Mouse (Mus musculus) kidney, postnatal 0 days (tissue): ENCODE results near the gene Lxn. TPM values are rescaled to one million over a fixed set of nuclear protein-coding genes. Genes with fewer than 3 reads are reported as not detected.

Source experiments
- ATAC-seq: fragments of 200-750 bp; cut with Nextera tagmentation; replicated peaks from 2 replicates; pipeline ENCODE4 v1.8.0; 2017; ENCODE audit warnings: low read depth, moderate number of reproducible peaks, moderate TSS enrichment, moderate library complexity; ENCODE audit not compliant: low FRiP score
- DNase-seq: peaks from one replicate; pipeline ENCODE4 v3.0.0-alpha.2; 2016; ENCODE audit warnings: low spot score
- H3K27ac ChIP-seq: fragments of 300-500 bp; sonication (generic); 2 replicates; pipeline ENCODE4 v1.5.1; 2014; ENCODE audit warnings: mild to moderate bottlenecking
- H3K27me3 ChIP-seq: fragments of 300-500 bp; sonication (generic); 2 replicates; pipeline ENCODE4 v1.6.1; 2014; ENCODE audit warnings: low read length, mixed read lengths; ENCODE audit not compliant: insufficient read depth
- H3K36me3 ChIP-seq: fragments of 300-500 bp; sonication (generic); 2 replicates; pipeline ENCODE4 v1.6.1; 2014; ENCODE audit warnings: low read length, mixed read lengths; ENCODE audit not compliant: insufficient read depth
- H3K4me1 ChIP-seq: fragments of 300-500 bp; sonication (generic); replicated peaks from 2 replicates; pipeline ENCODE4 v1.6.1; 2014; ENCODE audit warnings: antibody characterized with exemption, low read length, mixed read lengths; ENCODE audit not compliant: insufficient read depth
- H3K4me2 ChIP-seq: fragments of 300-500 bp; sonication (generic); 2 replicates; pipeline ENCODE4 v1.6.1; 2014; ENCODE audit warnings: mild to moderate bottlenecking, low read length, moderate library complexity, mixed read lengths
- H3K4me3 ChIP-seq: fragments of 300-500 bp; sonication (generic); replicated peaks from 2 replicates; pipeline ENCODE4 v1.5.1; 2014; ENCODE audit warnings: low read depth, low read length
- H3K9ac ChIP-seq: fragments of 300-500 bp; sonication (generic); 2 replicates; pipeline ENCODE4 v1.6.1; 2014; ENCODE audit warnings: low read depth, low read length
- H3K9me3 ChIP-seq: fragments of 300-500 bp; sonication (generic); replicated peaks from 2 replicates; pipeline ENCODE4 v1.6.1; 2016; ENCODE audit warnings: low read length, inconsistent platforms, mixed read lengths
- CTCF ChIP-seq: IDR thresholded peaks from 2 replicates; pipeline ENCODE4 v1.5.1; 2016; ENCODE audit warnings: antibody characterized with exemption, low read depth, mild to moderate bottlenecking, moderate library complexity
- WGBS: fragments of 180-500 bp; shearing (Covaris S2); extraction: QIAGEN DNeasy Blood & Tissue Kit; methylation state at CpG from one replicate; pipeline ENCODE4 v1.1.7; 2014; 5-methylcytosine and 5-hydroxymethylcytosine counted together
- polyA plus RNA-seq: library from polyadenylated mRNA; unstranded; fragments of >200 nt; fragmentation: Nextera tagmentation; extraction: Ambion mirVana; gene quantifications from 2 replicates; pipeline ENCODE4 v1.2.1, GENCODE M21; 2015

Lxn gene
- polyA plus RNA-seq, 1 experiment from 2014 or later = 66.6 TPM

DNA sequence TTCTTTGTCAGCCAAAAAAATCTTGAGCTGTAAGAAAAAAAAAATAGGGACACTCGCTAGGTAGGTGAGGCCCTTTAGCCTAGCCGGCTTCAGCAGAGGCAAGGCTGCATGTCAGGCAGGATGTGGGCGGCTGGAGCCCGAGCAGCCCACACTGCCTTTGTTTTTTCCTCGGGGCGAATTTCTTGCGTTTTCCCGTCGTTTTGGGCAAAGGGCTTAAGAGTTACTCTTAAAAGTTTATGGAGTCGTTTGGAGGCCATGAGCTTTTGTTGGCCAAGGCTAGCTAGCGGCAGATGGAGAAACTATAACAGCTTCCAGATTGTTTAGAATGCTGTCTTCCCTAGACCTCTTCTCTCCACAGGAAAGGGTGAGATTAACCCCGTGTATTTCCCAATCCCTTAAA is 725 bp downstream of the Lxn start:
- 1% methylated on average over 12 of the region's 12 CpGs for WGBS
- no peaks in the 10 kb centered on the region for H3K9me3 ChIP-seq
- H3K4me1 ChIP-seq = no peaks in the 10 kb centered on the region
- H3K36me3 ChIP-seq = peaks cover 22% of the 10 kb centered on the region
- no peak for TF ChIP-seq CTCF
- peak; percentile 22 for DNase-seq
- peak overlapping the region; percentile 93 for H3K4me2 ChIP-seq
- peak overlapping the region; percentile 84 for H3K27ac ChIP-seq
- no peaks in the 10 kb centered on the region for H3K27me3 ChIP-seq
- peak; percentile 40; the same call in 1 of the 2 replicates for ATAC-seq
- H3K9ac ChIP-seq = peak overlapping the region; percentile 70
- peak overlapping the region; percentile 65 for H3K4me3 ChIP-seq

DNA sequence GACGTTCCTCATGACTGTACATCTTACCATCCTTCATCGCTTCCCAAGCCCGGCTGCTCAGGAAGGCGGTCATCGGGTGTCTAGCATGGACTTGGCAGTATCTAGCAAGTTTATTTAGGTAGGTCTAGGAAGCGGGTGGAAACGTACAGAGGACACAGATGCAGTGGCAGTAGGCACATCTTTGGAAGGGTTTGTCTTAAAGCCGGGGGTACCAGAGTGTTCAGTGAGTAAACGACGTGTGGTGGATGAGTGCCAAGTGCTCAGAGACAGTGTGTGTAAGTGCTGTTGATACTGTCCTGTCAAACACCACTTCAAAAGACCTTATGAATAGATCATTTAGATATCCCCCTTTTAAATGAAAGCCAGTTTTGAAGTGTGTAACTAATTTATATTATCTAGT is 1.1 kb downstream of the Lxn start:
- Histone ChIP-seq H3K4me3 (peak overlapping the region; percentile 65), H3K36me3 (peaks cover 23% of the 10 kb centered on the region), H3K9ac (0 out of 2 replicates have a peak overlapping the region, but pooled peaks have one; percentile 18), H3K4me1 (no peaks in the 10 kb centered on the region), H3K9me3 (no peaks in the 10 kb centered on the region), H3K4me2 (peak overlapping the region; percentile 93), H3K27ac (no peak overlapping the region), H3K27me3 (no peaks in the 10 kb centered on the region)
- DNase-seq = peak; percentile 3
- WGBS = 30% methylated on average over 10 of the region's 10 CpGs
- no peak for TF ChIP-seq CTCF
- ATAC-seq = no peak

DNA sequence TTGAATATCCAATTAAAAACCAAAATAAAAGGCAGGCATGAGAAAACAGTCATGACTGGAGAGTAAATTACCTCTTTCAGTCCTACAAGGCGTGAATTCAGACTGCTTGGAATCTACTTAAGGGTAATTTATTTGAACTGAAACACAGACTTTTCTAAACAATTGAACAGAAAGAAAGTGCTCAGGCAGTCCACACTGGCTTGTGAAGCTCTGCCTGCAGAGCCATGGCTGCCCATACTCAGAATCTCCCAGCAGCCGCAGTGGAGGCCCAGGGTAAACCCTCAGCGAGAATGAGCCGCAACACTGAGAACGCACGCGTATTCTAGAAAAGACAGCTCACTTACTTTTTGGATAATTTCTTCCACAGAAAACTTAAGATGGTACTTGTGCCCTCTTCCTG is 1.7 kb downstream of the Lxn start:
- Histone ChIP-seq H3K36me3 (peaks cover 28% of the 10 kb centered on the region), H3K27me3 (no peaks in the 10 kb centered on the region), H3K4me2 (0 out of 2 replicates have a peak overlapping the region, but pooled peaks have one; percentile 93), H3K9me3 (no peaks in the 10 kb centered on the region), H3K4me3 (no peak overlapping the region), H3K4me1 (no peaks in the 10 kb centered on the region), H3K9ac (no peak overlapping the region), H3K27ac (no peak overlapping the region)
- no peak for TF ChIP-seq CTCF
- ATAC-seq = no peak
- DNase-seq = no peak
- 94% methylated on average over 7 of the region's 7 CpGs for WGBS

DNA sequence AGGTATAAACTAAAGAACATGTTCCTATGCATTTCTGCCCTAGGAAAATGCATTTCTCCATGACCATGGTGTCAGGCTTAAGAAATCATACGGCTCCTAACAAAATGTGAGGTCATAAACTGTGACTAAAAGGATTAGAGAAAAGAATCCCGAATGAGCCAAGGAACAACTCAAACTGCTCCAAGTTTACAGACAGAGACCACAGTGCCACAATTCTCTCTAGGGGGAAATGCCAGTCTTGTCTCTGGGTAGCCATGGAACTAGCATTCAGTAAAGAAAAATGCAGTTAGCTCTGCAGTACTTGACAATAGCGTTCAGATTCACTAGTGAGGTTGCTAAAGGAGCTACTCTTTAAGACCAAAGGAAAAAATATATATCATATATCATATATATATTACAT is 3.8 kb downstream of the Lxn start:
- peaks cover 35% of the 10 kb centered on the region for H3K36me3 ChIP-seq
- no peak for DNase-seq
- H3K9me3 ChIP-seq = no peaks in the 10 kb centered on the region
- H3K9ac ChIP-seq = no peak overlapping the region
- WGBS = 93% methylated on average over 3 of the region's 3 CpGs
- no peak overlapping the region for H3K4me3 ChIP-seq
- no peak for TF ChIP-seq CTCF
- H3K27ac ChIP-seq = no peak overlapping the region
- H3K4me1 ChIP-seq = no peaks in the 10 kb centered on the region
- no peak for ATAC-seq
- no peaks in the 10 kb centered on the region for H3K27me3 ChIP-seq
- no peak overlapping the region for H3K4me2 ChIP-seq

DNA sequence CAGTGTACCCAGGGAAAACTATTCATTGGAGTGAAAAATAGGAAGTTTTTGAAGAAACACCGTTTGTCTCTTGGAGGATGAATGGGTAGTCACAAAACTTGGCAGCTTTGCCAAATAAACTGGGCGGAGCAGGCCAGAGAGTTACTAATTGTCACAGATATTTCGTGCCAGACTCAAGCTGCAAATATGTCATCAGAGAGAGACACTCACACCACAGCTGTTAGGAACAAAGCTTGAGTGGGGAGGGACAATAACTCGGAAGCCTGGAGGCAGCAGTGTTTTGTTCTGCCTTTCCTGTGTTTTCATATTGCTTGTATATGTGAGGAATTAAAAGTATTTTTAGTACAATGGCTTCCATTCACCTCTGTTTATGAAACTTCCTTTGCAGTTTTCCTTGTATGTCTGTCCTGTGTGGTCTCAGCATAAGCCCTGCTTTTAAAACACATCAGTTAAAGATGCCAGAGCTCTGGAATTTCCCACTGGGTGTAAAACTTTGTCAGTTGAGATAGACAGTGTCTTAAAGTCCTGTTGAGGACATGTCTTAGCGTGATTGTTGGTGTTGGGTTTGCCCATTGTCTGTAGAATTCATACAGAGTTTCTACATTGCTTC is 13.0 kb downstream of the Lxn start:
- Histone ChIP-seq H3K4me1 (no peaks in the 10 kb centered on the region), H3K27ac (no peak overlapping the region; the same call in 1 of the 2 replicates), H3K9me3 (no peaks in the 10 kb centered on the region), H3K4me3 (no peak overlapping the region), H3K36me3 (peaks cover 44% of the 10 kb centered on the region), H3K9ac (no peak overlapping the region), H3K4me2 (no peak overlapping the region), H3K27me3 (no peaks in the 10 kb centered on the region)
- ATAC-seq = no peak; the same call in 1 of the 2 replicates
- no peak for TF ChIP-seq CTCF
- 79% methylated on average over 5 of the region's 5 CpGs for WGBS
- peak; percentile 24 for DNase-seq

DNA sequence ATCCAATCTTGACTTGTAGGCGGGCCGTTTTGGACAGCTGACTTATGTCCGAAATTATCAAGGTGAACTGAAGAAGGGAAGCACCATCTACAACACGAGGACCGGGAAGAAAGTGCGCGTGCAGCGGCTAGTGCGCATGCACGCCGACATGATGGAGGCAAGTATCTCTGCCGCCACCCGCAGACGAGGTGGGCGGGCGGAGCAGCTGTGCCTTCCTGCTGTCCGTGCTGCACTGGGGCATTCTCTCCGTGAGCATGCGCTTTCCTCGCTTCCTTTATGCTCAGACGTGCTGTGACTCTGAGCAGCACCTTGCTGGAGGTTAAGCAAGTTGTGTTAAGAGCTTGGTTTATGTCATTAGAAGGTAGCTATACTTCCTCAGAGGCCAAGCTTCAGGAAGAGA is 14.1 kb downstream of the Lxn start:
- no peak overlapping the region for H3K27ac ChIP-seq

DNA sequence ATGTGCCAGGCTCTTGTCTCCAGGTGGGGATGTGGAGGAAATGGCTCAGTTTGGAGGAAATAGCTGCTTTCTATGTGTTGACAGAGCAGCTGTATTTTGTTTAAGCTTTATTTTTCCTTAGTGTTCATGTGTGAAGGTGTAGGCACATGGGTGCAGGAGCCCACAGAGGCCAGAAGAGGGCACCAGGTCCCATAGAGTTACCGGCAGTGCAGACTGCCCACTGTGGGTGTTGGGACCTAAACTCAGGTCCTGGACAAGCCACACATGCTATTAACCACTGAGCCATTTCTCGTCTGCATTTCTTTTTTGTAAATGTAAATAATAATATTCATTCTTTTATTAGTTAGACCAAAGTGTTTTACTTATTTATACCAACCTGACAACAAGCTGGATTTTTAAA is 16.6 kb downstream of the Lxn start:
- no peaks in the 10 kb centered on the region for H3K27me3 ChIP-seq
- H3K9ac ChIP-seq = no peak overlapping the region
- no peak for DNase-seq
- WGBS = 94% methylated on average over 2 of the region's 2 CpGs
- H3K4me2 ChIP-seq = no peak overlapping the region
- H3K27ac ChIP-seq = no peak overlapping the region
- no peaks in the 10 kb centered on the region for H3K9me3 ChIP-seq
- peak; percentile 34; the same call in 1 of the 2 replicates for TF ChIP-seq CTCF
- no peaks in the 10 kb centered on the region for H3K4me1 ChIP-seq
- no peak for ATAC-seq
- peaks cover 38% of the 10 kb centered on the region for H3K36me3 ChIP-seq
- no peak overlapping the region for H3K4me3 ChIP-seq

More for the DNA sequence above, 14.1 kb downstream of the Lxn start:
- H3K9me3 ChIP-seq = no peaks in the 10 kb centered on the region
- no peak overlapping the region for H3K4me3 ChIP-seq
- no peak for TF ChIP-seq CTCF
- no peaks in the 10 kb centered on the region for H3K27me3 ChIP-seq
- H3K4me1 ChIP-seq = no peaks in the 10 kb centered on the region
- DNase-seq (no peak), ATAC-seq (no peak)
- 89% methylated on average over 21 of the region's 21 CpGs for WGBS
- no peak overlapping the region for H3K4me2 ChIP-seq
- H3K9ac ChIP-seq = no peak overlapping the region
- H3K36me3 ChIP-seq = peaks cover 42% of the 10 kb centered on the region
